Mouse (Mus musculus): ENCODE measurements around the gene Adamts18. TPM values are rescaled to one million over a fixed set of nuclear protein-coding genes. Genes with fewer than 3 reads are reported as not detected.

Adamts18 gene
- total RNA-seq, 4 experiments from 2014 or later = 0.48 to 0.91 (median 0.73) TPM

DNA sequence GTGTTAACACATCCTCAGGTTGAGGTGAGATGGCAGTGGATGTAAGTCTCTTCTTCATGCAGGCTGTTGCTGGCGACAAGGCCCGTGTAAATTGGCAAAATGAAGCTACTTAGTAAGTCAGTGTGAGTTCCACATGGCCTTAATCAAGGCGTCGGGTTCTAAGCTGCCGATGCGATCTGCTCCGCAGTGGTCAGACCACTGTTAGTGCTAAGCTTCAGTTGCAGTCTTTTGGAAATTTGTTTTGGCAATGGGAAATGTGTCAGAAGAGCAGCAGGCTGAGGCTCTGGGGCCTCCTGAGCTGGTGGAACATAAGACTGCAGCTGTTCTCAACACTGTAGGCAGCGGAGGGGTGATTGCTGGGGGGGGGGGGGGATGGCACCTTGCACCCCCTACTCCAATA lies 182.6 kb downstream of the Adamts18 start:
- DNase-seq (ENCODE audit: low spot score in 2 of 2) = no peak

DNA sequence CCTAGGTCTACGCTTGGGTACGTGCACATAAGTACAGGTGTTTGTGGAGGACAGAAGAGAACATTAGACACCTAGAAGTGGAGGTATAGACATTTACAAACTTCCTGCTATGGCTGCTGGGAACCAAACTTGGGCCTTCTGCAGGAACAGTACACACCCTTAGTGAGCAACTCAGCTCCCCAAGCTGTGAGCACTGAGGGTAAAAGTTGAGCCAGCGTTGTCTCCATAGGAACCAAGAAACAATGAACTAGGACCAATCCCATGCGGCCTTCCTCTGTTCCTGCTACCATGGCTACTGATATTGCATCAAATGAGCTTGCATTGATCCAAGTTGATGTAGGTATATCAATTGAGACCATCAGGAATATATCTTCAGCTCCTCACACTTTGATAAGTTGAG lies 183.5 kb downstream of the Adamts18 start:
- DNase-seq (ENCODE audit: low spot score in 2 of 2) = no peak

GRCm38 (mm10) chr8:113664544-113664943 lies 184.0 kb downstream of the Adamts18 start:
- DNase-seq (ENCODE audit: low spot score in 2 of 2) = peak; percentile 82 to 88

GRCm38 (mm10) chr8:113660128-113660527 lies 188.4 kb downstream of the Adamts18 start:
- no peak for DNase-seq (ENCODE audit: low spot score in 2 of 2)

DNA sequence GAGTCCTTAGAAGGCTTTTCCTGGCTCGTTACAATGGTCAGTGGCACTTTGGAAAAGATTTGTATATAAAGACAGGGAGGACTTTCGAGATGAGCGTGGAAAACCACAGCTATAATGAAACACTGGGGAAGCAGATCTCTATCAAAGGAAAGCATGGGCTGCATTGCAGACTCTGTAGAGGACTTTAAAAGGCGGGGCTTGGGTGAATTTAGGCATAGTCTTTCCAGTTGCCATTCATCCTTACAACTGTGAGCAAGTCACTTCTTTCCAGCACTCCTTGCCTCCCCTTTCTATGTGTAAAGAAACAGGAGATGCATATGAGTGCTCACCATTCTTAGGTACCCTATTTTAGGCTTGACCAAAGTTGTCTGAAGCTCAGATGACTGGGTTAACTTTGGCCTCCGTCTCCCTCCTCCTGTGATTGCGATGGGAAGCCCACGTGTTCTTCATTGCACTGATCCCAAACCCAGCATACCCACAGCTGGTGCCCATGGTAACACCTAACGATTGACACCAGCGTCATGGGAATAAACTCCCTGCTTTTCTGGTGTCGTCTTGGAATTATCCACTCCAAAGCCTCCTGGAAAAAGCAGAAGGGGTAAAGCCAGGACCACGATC lies 191.7 kb downstream of the Adamts18 start:
- DNase-seq (ENCODE audit: low spot score in 2 of 2) = no peak

DNA sequence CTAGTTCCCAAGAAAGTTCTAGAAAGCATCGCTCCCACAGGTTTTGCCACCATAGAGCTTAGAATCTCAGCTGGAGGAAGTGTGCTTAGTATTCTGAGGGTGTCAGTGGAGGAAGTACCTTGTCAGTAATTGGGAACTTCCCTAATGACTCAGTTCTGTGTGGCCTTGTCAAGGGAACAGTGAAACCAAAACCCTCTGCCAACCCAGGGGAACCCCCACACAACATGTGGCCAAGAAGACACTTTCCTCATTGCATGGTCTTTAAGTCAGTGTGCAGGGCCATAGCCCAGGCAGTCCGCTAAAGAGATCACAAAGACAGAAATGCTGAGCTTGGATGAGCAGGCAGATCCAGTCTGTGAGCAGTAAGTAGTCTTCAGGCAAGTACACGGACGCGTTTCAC lies 192.4 kb downstream of the Adamts18 start:
- DNase-seq (ENCODE audit: low spot score in 2 of 2) = no peak

- DNase-seq (ENCODE audit: low spot score in 2 of 2) = no peak
Measured at GRCm38 (mm10) chr8:113653151-113653550, 195.4 kb downstream of the Adamts18 start.

DNA sequence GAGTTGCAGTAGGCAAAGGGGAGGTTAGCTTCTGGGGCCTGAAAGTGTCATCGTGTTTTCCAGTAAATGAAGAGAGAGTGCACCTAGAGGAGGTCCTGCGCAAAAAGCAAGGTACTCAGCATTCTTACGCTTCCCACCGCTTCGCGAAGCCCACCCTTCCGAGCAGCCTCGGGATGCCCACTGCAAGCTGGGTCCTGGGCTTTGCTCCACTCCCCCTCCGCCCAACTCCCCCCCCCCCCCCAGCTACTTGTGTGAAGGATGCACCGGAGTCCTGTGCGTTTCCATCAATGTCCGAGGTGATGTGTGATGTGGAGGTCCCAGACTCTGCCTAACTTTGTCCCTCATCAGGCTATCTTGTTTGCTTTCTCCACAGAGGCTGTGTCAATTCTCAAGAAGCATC lies 196.1 kb downstream of the Adamts18 start:
- DNase-seq (ENCODE audit: low spot score in 2 of 2) = no peak

Other genes with a start within 250 kb of the Adamts18 start
- gene Mon1b, start 213.2 kb downstream of the Adamts18 start, total RNA-seq (2022) = 10 to 100 TPM; 21.5 to 24.3 (median 23.7) TPM
- under 1 TPM in 2 of 4 experiments, not detected in 2; 0.64 to 0.67 TPM for gene Syce1l, start 205.5 kb downstream of the Adamts18 start, total RNA-seq (2022)

All from layer of hippocampus, adult 8-10 months (tissue).